8 mouse cellular contexts compared by ENCODE assay signal in the genomic region with DNA sequence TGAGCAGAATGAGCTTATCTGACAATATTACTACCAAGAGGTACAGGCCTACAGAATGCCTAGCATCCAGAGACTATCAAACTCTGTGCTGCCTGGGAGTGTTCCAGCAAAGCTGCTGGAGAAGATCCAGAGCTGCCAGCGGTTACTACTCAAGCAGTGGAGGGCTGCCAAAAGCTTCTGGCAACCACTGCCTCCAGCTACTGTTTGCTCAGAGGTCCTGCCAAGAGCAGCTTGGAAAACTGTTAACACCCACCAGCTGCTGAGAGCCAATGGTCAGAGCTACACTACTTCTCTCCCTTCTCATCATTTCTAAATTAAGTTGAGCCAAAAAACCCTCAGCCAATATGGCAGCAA.
DNase-seq lines count a peak whose midpoint lies in the region; ATAC-seq lines count a peak whose summit lies in the region.

No protein-coding gene starts in this region.

- no peaks in the 10 kb centered on the region for H3K27me3 ChIP-seq in embryonic facial prominence, embryonic 13.5 days
- no peaks in the 10 kb centered on the region for H3K27me3 ChIP-seq in embryonic facial prominence, embryonic 10.5 days (replicated peaks; ENCODE audit: low read depth, poor library complexity, severe bottlenecking)
- H3K27me3 ChIP-seq in kidney, embryonic 14.5 days (ENCODE audit: control insufficient read depth, insufficient read depth, low read length), result no peaks in the 10 kb centered on the region

- no peak overlapping the region for H3K4me3 ChIP-seq in embryonic facial prominence, embryonic 13.5 days
- H3K4me3 ChIP-seq in embryonic facial prominence, embryonic 10.5 days, result no peak overlapping the region
- no peak overlapping the region for H3K4me3 ChIP-seq in kidney, embryonic 14.5 days (ENCODE audit: low read length)

- WGBS in embryonic facial prominence, embryonic 13.5 days, result 60% methylated on average over 1 of the region's 1 CpGs
- 79% methylated on average over 1 of the region's 1 CpGs for WGBS in embryonic facial prominence, embryonic 10.5 days
- WGBS in kidney, embryonic 14.5 days, result 59% methylated on average over 1 of the region's 1 CpGs

- no peaks in the 10 kb centered on the region for H3K9me3 ChIP-seq in embryonic facial prominence, embryonic 13.5 days
- no peaks in the 10 kb centered on the region for H3K9me3 ChIP-seq in embryonic facial prominence, embryonic 10.5 days
- no peaks in the 10 kb centered on the region for H3K9me3 ChIP-seq in kidney, embryonic 14.5 days (ENCODE audit: control insufficient read depth, low read length)

- intact Hi-C loops in gastrocnemius, postnatal 36 days (cut with DNase I), result no loop called here
- intact Hi-C loops in left cerebral cortex, postnatal 36 days (cut with DNase I), result no loop called here

- H3K36me3 ChIP-seq in embryonic facial prominence, embryonic 13.5 days, result no peaks in the 10 kb centered on the region
- no peaks in the 10 kb centered on the region for H3K36me3 ChIP-seq in embryonic facial prominence, embryonic 10.5 days (replicated peaks)
- no peaks in the 10 kb centered on the region for H3K36me3 ChIP-seq in kidney, embryonic 14.5 days (ENCODE audit: control insufficient read depth, insufficient read depth, low read length)

- no peak overlapping the region for H3K9ac ChIP-seq in embryonic facial prominence, embryonic 13.5 days
- H3K9ac ChIP-seq in kidney, embryonic 14.5 days (ENCODE audit: low read depth, low read length), result no peak overlapping the region

- no peak overlapping the region for H3K27ac ChIP-seq in embryonic facial prominence, embryonic 13.5 days
- H3K27ac ChIP-seq in embryonic facial prominence, embryonic 10.5 days (replicated peaks), result no peak overlapping the region
- no peak overlapping the region for H3K27ac ChIP-seq in kidney, embryonic 14.5 days (ENCODE audit: low read depth, low read length)

- H3K4me2 ChIP-seq in embryonic facial prominence, embryonic 13.5 days, result no peak overlapping the region
- no peak overlapping the region for H3K4me2 ChIP-seq in kidney, embryonic 14.5 days (replicated peaks; ENCODE audit: low read depth, low read length)

- H3K4me1 ChIP-seq in embryonic facial prominence, embryonic 13.5 days, result no peaks in the 10 kb centered on the region
- no peaks in the 10 kb centered on the region for H3K4me1 ChIP-seq in embryonic facial prominence, embryonic 10.5 days
- no peaks in the 10 kb centered on the region for H3K4me1 ChIP-seq in kidney, embryonic 14.5 days (ENCODE audit: control insufficient read depth, insufficient read depth, low read length)

- no peak for DNase-seq in embryonic facial prominence, embryonic 10.5 days (ENCODE audit: low spot score)
- DNase-seq in cerebellum, adult 18-20 months, result peak; percentile 46 to 52
- DNase-seq in gastrocnemius, postnatal 36 days, result peak; percentile 91 to 92
- DNase-seq in left cerebral cortex, postnatal 36 days (ENCODE audit: low spot score in 2 of 2), result peak; percentile 84 to 87
- peak; percentile 82 for DNase-seq in ovary, postnatal 10 days (ENCODE audit: low spot score)
- DNase-seq in B cell, adult 2 months, result no peak

- ATAC-seq in embryonic facial prominence, embryonic 13.5 days (ENCODE audit: insufficient number of reproducible peaks, insufficient read depth, low FRiP score, low TSS enrichment, low read depth), result 0 out of 2 replicates have a peak, but pooled peaks have one; percentile 56
- ATAC-seq in kidney, embryonic 14.5 days (ENCODE audit: low FRiP score, low TSS enrichment), result peak; percentile 90

Comparison
In these comparisons a context has a peak if more than half of its experiments do, and no peak if none do; other contexts are left out.
1. DNase-seq: peak in cerebellum, adult 18-20 months (2 of 2), gastrocnemius, postnatal 36 days (2 of 2), left cerebral cortex, postnatal 36 days (2 of 2) and ovary, postnatal 10 days (single experiment); none in embryonic facial prominence, embryonic 10.5 days (single experiment) and B cell, adult 2 months (0 of 2).